Mouse (Mus musculus) adrenal gland, adult 8-10 months (tissue): ENCODE results near the gene Rfx4. TPM values are rescaled to one million over a fixed set of nuclear protein-coding genes. Genes with fewer than 3 reads are reported as not detected.

Source experiments
- DNase-seq: peaks from one replicate; pipeline ENCODE4 v3.0.0; 2022
- total RNA-seq, 4 experiments: library from RNA; stranded (reverse); gene quantifications; 2 replicates each; pipeline ENCODE4 v1.2.4; 2022

Rfx4 gene
- total RNA-seq, 4 experiments from 2014 or later, result 0.07 TPM; not detected in 3

DNA sequence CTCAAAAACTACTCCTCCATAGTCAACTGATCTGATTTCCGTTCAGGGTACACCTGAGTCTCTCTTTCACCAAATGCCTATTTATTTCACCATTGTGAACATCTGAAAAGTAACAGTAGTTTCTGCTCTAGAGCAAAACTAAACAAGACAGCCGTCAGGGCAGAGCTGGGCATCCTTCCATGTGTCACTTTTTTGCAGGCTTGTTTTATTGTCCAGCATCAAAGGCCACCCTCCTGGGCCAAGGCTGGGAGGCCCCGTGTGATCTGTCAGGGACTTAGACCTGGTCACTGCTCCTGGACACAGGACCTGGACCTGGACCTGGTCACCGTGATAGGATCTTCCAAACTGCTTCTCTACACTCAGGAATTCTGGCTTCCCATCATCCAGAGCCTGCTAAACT, 116.1 kb downstream of the Rfx4 start:
- DNase-seq, result peak; percentile 19

GRCm38 (mm10) chr10:84879823-84880571, 124.1 kb downstream of the Rfx4 start:
- no peak for DNase-seq

DNA sequence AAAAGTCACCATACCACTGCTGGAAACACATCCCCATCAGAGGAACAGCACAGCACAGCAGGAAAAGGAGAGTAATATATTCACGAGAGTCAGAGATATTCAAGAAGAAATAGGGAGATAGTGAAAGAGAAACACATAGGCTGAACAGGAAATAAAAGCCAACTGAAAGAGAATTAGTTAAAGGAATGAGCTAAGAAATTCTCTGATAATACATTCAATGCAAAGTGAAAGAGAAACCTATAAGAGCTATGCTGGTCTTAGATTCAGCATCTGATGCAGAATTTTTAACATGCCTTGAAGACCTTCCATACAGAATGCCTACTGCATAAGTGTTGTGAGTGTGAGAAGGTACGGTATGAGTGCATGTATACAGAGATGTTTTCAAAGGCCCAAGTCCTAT, 126.7 kb downstream of the Rfx4 start:
- DNase-seq, result no peak

DNA sequence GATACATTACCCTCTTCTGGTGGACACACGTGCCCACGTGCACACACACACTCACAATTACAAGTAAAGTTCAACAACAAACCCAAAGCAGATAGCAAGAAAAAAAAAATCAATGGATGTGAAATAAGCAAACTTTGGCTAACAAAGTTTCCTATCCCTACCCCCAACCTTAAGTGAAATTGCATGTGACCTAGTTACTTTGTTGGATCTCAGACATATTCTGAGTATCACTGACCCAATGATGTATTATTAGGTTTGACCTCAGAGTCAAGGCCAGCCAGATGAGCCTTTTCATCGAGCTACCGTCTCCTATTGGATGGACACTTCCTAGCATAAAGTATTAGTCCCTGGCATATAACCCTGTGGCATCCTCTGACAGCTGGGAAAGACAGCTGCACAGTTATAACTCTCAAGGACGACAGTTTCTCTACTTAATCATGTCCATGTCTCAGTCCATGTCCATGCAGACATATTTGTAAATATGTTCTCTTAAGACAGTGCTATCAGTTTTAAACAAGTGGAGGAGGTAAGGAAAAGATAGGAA, 129.6 kb downstream of the Rfx4 start:
- no peak for DNase-seq

DNA sequence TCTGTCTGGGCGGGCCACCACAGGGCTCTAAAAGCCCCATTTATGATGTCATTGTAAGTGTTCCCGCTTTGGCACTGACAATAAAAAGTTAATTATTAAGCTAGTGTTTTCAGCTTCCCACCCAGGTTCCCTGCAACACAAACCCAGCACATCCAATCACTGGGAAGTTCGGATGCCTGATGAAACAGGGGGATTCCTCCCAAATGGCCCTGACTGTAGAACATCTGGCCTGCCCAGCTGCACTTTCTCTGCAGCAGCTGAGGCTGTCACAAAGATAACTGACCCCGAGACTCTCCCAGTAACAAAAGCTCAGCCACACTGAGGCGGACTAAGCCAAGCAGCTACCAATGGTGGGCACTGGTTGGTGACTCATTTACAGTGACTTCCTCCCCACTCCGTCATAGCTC, 130.4 kb downstream of the Rfx4 start:
- DNase-seq, result no peak

DNA sequence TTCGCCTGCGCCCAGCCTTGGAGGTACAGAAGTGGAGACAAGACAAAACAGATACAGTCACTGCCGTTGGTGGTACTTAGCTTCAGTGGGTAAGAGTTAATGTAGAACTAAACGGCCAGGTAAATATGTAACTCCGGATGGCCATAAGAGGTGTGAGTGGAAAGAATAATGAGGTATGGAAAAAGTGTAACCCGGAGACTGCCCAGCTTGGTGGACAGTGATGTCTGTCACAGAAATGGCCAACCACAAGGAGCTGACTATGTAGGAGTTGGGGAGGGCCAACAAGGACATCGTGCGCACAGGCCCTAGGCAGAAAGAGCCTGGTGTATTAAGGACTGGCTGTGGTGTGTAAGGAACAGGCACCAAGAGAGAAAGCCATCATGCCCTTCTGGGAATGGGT, 130.9 kb downstream of the Rfx4 start:
- no peak for DNase-seq

GRCm38 (mm10) chr10:84889096-84889846, 133.4 kb downstream of the Rfx4 start:
- DNase-seq, result no peak

- DNase-seq, result no peak
Measured at GRCm38 (mm10) chr10:84895810-84896358, 140.0 kb downstream of the Rfx4 start.

GRCm38 (mm10) chr10:84896941-84897930, 141.4 kb downstream of the Rfx4 start:
- no peak for DNase-seq

GRCm38 (mm10) chr10:84898144-84898979, 142.5 kb downstream of the Rfx4 start:
- no peak for DNase-seq

DNA sequence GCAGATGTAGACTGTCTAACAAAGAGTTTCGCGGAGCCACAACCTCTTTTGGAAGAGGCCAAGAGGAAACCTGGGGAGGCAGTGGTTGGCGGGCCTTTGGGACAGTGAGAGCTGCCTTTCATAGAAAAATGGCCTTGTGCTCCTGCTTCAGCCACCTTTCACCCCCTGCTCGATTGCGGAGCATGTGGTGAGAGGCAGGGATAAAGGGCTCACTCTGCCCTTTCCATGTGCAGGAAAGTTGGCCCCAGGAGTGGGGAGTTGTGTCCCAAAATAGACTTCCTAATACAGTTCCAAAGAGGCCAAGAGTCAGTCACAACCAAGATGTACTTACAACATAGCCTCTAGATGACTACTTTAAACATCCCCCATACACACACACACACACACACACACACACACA, 145.8 kb downstream of the Rfx4 start:
- DNase-seq, result no peak

- DNase-seq, result no peak
Measured at GRCm38 (mm10) chr10:84902213-84902612, 146.4 kb downstream of the Rfx4 start.

DNA sequence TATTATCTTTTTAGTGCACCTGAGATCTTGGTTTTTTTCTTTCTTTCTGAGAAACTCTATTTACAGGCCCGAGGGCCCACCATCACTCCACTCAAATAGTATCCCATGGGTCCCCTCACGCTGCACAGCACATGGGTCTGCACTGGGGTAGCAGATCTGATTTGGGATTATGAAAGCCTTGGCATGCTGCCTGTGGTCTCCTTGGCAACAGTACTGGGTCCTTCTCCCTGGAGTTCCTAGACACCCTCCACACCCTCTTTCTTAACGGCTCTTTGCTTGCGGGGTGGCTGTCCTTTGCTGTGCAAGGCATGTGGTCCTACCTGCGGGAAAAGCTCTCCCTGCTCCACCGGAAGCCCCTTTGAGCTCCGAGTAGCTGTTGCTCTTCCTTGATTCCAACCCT, 147.4 kb downstream of the Rfx4 start:
- DNase-seq, result peak; percentile 23

- DNase-seq, result peak; percentile 25
Measured at GRCm38 (mm10) chr10:84903742-84904141, 147.9 kb downstream of the Rfx4 start.

- DNase-seq, result no peak
Measured at GRCm38 (mm10) chr10:84906895-84907294, 151.0 kb downstream of the Rfx4 start.

DNA sequence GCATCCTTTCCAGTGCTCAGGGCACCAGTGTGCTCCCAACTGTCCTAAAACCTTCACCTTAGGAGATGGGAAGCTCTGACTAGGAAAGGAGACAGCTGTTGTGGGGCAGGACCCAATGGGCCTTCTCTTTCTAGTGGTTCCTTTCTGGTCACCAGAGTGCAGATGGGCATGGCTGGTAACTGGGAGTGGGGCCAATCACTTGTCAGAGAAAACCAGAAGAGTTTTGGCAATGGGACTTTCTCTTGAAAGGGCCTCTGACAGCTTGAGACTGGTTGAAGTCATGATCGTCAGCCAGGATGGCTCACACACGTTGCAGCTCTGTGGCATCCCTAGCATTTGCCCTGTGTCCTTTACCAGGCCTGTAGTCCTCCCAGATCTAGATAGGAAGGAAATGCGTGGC, 152.1 kb downstream of the Rfx4 start:
- DNase-seq, result no peak

GRCm38 (mm10) chr10:84908471-84908870, 152.6 kb downstream of the Rfx4 start:
- no peak for DNase-seq

DNA sequence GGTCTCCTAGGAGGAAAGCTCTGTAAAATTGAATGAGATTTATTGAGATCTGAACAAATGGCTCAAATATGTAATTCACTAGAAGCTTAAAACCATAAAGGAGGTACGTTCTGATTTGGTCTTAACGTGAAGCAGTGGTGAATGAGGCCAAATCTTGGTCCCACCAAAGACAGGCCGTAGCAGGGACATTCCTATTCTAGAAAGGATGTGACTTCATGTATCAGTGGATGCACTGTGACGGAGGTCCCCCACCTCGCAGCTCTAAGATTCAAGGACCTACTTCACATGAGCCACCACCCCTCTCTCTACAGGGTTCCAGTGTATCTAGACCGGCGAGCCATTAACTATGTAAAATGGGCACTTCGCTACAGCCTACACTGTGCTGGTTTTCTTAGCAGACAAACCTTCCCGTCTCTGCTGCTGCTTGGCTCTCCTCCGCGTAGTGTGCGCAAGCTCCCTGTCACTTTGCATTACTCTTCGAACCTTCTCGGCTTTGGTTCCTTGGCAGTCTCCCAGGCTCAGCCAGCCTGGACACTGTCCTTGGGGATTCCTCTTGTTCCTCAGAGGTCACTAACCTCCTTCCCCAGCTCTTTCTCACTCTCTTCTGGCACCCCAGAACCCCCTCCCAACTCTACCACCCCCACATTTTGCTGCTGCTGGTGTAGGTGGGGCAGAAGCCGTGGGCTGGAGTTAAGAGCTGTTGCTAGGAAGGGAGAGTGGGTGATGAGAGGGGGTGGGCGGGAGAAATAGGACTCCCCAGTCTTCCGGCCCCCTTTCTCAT, 153.3 kb downstream of the Rfx4 start:
- peak; percentile 40 for DNase-seq

- no peak for DNase-seq
Measured at GRCm38 (mm10) chr10:84910194-84910593, 154.3 kb downstream of the Rfx4 start.

DNA sequence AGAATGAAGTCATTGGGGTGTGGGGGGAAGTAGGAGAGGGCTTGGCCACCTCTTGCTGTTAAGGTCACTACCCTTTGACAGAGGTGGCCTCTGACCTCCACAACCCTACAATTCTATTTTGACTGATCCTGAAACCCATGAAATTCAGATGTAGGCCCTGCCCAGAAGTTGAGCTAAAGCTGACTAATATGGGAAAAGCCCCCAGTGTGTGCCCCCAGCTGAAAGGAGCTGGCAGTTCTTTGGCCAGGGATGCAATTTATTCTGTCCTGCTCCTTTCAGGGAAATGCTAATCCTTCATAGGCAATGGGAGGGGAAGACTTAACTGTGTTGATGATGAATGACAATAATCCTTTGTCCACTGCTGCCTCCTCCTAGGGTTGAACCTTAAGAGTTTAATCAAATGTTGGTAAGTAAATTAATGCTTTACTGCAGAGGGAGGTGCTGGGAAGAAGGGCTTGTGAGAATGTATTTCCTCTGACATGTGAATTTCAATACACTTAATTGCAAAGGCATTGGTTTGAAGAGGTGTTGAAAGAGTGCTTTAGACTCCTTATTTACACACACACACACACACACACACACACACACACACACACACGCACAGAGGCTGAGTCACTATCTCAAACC, 155.0 kb downstream of the Rfx4 start:
- no peak for DNase-seq
